Mouse (Mus musculus) c-Kit-positive CD71-negative TER-119-negative erythroid progenitor cells, embryonic 14.5 days (primary cell): Measurements from ENCODE around the gene Maz.

Experiments used
- DNase-seq: peaks from one replicate; pipeline ENCODE4 v3.0.0-alpha.2; 2013; ENCODE audit warnings: low read depth

The Maz gene

DNA sequence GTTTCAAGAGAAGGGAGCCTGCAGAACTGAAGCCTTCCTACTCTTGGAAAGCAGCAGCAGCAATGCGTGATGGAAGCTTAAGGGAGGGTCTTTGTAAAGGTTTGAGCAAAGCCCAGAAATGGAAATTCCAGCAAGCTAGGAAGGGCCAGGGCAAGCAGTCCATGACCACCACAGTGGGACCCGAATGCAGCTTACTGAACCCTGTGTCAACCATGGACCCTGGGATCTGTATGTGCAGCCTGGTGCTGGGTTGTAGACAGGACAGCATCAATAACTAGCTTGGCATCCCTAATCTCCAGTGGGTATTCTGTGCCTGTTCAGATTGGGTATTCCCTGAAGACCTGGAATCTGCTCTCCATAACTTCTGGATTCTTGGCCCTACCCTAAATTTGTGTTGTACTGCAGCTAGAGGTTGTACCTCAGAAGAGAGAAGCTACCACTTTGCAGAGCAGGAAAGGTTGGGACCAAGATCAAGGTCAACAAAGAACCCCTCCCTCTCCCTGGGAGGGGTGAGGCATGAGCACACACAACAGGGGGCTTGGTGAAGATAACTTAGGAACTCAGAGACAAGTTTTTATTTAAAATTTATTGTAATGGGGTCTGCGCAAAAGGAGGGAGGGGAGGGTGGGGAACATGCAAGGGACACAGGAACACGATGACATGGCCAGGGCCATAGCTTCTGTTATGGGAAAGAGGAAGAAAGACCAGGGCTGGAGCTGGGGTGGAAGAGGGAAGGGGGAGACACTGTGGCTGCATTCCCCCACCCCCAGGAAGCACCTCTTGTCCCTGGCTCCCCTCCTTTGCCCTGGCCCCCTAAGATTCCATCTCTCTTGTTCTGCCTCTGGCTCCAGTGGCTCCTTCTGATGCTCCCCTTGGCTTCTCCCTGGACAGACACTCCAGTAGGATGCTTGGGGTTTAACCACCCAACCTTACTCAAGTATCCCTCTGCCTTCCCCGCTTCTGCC is 5.0 kb downstream of the Maz start:
- DNase-seq = no peak

DNA sequence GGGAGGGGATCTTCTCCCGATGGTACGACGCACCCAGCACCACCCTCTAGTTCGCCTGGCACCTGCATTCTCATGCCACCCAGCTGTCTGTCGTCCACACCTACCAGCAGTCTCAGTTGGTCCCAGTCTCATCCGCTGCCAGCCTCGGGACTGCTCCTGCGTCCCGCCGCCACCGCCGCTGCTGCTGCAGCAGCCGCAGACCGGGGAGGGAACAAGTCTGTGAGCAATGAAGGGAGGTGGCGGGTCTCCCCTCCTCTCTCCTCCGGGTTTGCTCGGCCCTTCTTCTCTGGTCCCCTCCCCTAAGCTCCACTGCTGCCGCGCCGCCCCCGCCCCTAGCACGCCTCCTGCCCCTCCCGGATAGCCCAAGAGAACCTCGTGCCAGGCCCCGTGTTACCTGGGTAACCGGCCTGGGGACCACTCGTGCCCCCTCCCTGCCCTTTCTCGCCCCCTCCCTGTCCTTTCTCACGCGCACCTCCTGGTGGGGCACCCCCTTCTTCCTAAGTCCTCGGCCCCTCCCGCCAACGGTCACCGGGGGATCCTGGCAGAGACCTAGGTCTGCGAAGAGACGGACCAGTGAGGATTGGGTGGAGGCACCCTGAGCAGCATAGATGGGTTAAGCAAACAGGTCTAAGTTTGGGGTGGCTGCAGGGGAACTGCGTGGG is 5.8 kb downstream of the Maz start, which contains the start of the genes Gm42742 and Prrt2:
Gene Gm42742 (minus strand): TSS at position 197 of the 662 bp plus-strand sequence.
Gene Prrt2 (minus strand): TSS at position 311 of the 662 bp plus-strand sequence.
- DNase-seq = no peak

DNA sequence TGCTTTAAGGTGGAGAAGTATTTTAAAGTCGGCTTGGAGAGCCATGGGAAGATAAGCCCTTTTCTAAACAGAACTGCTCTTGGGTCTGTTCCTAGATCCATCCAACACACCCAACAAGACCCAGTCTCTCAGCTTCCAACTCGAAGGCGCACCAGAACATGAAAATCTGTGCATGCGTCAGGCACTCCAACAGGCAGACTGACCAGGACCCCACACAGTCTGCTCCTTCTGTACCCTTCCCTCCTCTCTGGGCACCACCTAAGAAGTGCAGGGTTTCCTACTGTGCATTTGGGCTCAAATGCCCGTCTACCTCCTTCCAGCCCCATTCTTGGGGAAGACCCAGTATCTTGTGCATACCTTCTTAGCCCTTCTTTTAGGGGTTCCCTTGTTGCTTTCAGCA is 6.3 kb downstream of the Maz start:
- no peak for DNase-seq

DNA sequence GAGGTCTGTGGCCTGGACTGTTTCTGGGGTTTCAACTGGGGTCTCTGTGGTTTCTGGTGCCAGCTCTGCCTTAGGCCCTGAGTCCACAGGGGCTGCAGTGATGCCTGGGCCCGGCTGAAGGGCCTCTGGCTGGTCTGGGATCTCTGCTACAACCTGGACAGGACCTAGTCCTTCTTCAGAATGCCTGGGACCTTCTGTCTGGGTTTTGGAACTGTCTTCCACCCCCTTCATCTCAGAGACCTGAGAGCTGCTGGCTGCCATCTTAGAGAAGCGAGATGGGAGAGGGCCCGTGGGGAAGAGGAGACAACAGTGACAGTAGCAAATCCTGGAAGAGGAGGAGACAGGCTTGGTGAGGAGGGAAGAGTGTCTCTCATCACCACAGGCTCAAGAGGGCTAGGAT is 6.8 kb downstream of the Maz start:
- DNase-seq = no peak

DNA sequence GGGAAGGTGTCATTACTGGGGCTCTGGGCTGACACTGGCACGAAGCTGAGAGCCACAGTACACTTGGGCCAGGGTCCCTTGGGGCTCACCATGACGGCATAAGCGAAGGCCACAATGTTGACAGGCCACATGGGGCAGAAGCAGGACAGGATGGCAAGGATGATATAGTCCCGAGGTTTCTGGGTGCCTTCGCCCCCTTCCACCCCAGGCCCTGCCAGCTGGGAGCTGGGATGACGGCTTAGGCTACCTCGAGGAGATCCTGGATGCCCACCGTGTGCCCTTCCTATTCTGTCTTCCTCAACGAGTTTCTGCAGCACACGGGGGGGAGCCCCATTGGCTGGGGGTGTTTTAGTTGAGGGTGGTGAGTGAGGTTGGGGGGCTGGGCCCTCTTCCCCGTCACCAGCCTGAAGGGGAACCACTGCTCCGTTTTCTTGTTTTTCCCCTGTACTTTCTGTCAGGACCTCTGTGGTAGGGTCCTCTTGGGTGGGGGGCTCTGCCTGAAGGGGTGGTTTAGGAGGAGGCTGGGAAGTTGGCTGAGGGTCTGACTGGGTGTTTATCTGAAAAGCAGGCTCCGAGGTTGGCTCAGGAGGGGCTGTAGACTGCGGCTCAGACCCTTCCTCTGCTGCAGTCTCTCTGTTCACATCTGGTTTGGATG is 7.4 kb downstream of the Maz start:
- DNase-seq = no peak

DNA sequence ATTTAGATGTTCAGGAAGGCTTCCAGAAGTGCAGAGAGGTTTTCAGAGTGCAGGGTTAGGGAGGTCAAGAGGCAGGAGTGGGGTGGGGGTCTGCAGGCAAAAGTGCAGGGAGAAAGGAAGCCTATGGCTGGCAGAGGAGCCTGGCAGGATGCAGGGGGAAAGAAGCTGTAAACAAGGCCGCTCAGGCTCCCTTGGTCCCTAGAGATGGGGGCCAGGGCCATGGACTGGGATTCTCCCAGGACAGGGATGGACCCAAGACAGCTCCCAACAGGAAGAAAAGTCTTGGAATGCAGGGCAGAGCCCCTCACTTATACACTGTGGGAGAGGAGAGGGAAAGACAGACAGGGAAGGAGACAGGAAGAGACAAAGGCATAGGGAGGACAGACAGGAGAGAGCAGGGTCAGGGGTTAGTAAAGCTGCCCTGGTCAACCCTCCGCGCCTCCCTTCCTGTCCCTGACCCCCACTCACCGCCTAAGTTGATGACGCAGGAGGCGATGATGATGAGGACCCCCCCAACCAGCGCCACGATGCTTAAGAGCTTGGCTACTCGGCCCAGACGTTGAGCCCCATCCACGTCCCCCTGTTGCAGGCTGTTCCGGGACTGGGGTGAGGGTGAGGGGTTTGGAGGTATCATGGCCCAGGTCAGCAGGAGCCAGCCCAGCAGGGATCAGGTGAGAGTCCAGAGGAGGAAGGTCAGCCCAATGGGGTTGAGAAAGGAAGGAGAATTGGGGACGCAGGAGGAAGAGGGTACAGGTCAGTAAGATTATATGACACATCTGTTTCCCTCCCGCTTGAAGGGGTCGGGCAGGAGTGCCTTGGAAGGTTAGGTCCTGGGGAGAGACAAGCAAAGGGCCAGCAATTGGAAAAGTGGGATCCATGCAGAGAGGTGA is 8.2 kb downstream of the Maz start:
- DNase-seq = no peak

DNA sequence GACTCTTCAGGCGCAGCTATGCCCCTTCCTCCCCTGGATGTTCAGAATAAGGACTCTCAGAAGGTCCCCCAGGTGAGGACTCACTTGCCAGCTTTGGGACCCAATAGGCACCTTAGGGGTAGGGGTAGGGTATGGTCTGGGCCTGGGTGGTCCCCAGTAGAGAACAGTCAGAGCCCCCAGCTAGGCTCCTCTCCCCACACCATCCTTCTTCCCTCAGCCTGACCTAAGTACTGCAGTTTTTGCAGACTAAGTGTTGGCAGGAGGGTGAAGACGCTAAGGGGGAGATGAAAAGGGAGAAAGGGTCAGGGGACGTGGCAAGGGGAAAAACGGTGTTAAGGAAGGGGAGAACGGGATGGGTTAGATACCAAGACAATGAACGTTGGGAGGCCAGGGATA is 8.9 kb downstream of the Maz start:
- no peak for DNase-seq

DNA sequence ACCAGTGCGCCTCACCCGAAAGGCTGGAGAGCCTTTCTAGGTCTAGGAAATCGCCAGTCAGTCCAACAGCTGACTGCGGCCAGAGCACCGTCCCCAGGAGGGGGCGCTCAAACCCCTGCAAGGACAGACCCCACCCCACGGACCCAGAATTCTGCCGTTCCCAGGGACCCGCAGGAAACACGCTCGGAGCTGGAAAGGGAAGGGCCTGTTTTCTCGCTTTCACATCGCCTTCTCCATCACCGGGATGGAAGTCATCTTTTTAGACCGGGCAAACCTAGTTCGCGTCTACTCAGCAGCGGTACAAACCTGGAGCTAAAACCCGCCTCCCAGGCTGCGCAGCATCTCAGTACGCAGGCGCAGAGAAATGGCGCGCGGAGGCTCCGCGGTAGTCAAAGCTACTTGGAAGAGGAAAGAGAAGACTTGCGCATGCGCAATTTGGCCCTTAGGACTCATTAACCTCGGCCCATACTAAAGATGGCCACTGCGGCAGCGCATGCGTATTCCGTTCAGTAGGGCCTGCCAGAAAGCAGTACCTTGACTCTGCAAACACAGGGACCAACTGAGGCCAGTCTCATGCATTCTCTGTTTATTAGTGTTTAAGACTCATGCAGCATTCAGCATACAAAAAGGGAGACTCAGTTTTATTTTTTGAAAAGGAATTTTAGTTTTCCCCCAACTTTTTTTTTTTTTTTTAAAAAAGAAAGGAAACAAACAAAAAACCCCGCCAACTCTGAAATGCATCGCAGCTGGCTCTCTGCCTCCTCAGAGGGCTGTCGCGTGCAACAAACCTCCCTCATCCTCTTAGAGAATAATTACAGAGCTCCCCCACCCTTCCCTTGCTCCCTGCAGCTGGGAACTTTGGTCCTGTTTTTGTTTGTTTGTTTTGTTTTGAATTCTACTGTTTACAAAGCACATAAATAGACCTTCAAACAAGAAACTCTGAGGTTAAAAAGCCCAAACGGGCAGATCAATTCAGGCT is 9.6 kb downstream of the Maz start, which contains the start of gene Pagr1a:
Gene Pagr1a (minus strand): TSS at position 382 of the 979 bp plus-strand sequence.
- DNase-seq = peak; percentile 100

DNA sequence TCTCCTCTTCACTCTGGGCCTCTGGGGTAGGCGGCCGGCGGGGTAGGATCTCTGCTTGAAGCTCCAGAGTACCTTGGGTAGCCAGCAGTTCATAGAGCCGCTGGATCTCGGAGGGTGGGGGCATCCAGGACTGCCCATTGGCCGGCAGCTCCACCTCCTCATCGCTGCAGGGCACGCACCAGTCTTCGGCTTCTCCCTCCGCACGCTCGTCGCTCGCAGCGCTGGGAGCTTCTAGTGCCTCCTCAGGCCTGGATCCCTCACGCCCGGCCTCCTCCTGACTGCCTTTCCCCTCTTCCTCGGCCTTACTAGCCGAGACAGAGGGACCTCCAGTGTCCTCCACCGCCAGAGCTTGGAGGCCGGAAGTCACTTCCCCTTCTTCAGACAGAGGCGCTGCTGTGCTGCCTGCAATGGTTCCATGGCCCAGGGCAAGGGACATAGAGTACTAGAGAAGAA is 10.3 kb downstream of the Maz start:
- DNase-seq = no peak

DNA sequence TGATC is 10.6 kb downstream of the Maz start, which contains the start of gene Pagr1b:
Gene Pagr1b (minus strand): TSS at position 4 of the 5 bp plus-strand sequence.
- no peak for DNase-seq

DNA sequence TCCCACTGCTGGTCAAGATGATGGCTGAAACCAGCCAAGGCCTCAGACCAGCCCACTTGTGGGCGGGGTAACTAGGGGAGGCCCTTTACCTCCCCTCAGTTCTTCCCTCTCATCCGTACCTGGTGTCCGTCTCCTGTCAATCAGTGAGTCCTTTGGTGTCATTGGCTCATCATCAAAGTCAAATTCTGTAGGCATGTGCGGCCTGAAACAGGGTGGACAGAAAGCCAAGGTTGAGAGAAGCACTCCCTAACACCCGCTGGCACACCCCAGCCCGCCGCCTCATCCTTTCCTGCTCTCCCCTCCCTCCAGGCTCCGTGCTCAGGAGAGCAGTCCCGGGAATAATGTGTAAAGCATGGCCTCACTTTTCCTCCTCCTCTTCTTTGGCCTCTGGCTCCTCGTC is 10.8 kb downstream of the Maz start:
- no peak for DNase-seq

DNA sequence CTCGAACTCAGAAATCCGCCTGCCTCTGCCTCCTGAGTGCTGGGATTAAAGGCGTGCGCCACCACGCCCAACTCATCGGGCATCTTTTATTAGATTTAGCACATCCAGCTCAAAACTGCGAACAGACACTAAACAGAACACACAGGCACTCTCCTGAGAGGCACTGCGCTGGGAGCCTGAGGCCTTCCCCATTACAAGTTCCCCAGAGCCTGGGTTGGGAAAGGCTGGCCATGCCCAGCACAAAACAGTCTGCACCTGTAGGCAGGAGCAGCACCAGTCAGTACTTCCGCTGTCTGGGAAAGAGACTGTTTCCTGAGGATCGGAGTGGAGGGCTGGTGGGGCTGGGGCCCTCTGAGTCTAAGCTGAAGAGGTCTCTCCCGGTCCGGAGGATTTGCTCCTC is 11.8 kb downstream of the Maz start:
- DNase-seq = no peak

DNA sequence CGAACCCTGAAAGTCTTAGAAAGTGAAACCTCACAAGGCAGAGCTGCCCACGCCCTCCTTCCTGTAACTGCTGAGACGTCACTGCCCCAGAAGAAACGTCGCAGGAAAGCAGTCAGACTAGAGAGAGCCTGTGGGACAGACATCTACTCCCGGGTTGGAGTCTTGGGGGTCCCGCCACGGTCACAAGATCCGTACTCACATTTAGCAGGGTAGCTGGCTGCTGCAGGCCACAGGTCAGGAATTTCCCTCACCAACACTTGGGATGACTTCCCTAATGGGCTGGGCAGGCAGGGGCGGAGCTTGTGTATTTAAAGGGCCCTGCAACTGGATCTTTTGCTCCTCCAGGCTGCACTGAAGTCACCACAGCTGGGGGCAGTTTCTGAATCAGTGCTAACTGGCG is 12.5 kb downstream of the Maz start, which contains the start of gene Mvp:
Gene Mvp (minus strand): TSS at position 302 of the 400 bp plus-strand sequence.
- peak; percentile 49 for DNase-seq

DNA sequence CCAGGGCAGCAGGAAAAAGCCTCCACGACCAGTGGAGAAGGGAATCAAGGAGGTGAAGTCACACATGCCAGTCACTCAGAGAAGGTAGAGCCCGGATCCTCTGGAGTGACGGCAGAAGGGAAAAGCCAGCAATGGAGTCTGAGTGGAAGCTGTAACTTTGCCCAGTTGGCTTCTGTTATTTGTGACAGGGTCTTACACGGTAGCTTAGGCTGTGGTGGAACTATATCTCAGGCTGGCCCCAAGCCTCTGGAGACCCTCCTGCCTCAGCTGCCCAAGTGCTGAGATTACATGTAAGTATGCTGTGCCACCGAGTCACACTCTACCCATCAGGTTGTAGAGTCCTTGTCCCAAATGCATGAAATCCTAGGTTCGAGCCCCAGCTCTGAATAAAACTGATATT is 13.5 kb downstream of the Maz start:
- no peak for DNase-seq

DNA sequence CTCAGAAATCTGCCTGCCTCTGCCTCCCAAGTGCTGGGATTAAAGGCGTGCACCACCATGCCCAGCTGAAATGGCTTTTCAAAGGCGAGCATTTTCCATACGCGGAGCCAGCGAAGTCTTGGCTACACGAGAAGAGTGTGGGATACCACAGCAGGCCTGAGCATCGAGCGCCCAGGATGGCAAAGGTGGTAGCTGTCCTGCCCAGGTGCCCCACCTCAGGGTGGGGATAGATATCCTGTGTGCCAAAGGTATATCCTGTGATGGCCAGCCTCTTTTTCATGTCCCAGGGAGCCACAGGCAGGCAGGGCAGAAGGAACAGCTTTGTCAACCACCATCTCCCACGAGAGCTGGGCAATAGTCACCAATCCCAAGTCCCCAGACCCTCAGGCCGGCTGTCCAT is 14.0 kb downstream of the Maz start:
- DNase-seq = no peak

DNA sequence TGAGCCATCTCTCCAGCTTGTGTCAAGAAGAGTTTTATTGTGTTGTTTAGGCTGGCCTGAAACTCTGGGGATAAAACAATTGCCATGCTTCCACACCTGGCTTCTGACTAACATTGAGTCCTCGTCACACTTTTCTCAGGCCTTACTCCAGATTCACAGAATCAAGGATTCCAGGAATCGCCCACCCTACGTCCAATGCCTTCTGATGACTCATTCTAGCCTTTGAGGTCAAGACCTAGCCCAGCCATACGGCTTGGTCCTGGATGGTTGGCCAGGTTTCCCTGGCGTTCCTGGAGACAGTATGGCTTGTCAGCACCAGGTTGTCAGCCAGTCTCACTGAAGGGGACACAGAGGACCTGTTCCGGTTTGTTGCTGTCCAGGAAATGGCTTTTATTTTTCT is 14.5 kb downstream of the Maz start:
- DNase-seq = no peak

DNA sequence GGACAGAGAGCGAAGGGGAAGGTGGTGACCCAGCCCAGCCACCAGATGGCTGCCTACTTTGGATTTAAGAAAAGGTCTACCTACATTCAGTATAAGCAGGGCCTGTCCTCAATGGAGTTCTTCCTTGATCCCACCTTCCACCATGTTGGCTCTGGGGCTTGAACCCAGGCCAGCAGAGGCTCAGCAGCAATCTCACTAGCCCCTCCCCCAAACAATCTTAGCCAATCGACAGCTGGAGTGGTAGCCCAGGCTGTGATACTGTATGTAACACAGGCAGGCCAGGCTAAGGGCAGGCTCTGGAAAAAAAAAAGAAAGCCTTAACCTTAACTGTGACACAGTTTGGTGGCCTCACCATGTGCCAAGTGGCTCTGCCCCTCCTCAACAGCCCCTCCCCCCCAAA is 15.1 kb downstream of the Maz start:
- DNase-seq = no peak

DNA sequence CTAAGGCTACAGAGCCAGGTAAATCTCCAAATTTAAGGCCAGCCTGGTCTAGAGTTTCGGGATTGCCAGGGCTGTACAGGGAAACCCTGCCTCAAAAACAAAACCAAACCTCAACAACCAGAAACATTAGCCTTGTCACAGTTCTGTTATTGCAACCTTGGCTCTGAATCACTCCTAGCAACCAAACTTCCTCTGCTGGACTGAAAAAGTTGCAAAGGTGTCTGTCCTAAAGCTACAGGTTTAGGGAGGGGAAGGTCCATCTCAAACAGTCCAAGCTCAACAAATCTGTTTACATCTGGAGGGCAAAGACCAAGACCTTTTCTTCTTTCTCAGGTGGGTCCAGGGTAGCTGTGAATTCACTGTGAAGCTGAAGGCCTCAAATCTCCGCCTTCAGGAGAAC is 15.8 kb downstream of the Maz start:
- DNase-seq = no peak

DNA sequence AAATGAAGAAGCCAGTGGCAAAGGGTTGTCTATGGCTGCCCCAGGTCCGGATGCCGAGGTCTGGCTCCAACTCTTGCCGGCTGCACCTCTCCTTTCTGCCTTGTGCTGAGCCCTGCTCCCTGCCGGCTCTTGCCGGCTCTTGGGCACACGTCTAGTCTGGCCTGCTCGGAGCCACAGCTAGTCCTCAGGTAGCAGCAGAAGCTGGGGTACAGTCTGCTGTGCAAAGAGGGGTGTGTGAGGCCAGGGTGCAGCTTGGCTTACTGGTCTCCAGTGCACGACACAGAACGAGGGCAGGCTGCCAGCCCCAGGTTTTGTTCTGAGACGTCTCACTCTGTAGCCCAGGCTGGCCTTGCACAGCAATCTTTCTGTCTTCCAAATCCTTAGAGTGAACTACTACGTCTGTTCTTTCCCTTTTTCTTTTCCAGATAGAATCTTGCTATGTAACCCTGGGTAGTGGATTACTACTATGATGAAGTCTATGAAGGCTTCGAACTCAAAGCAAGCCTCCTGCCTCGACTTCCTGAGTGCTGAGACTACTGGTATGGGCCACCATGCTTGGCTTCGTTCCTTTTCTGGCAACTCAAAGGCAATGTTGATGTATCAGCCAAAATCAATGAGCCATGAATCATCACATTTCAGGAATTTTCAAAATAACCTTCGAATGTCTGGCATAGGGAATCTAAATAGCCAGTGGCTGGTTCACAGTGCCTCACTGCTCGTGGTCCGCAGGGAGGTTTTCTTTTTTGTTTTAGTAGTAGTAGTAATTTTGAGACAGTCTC is 17.3 kb downstream of the Maz start:
- DNase-seq = no peak
